Mouse (Mus musculus): Measurements from ENCODE around the gene Myo9a. TPM values are rescaled to one million over a fixed set of nuclear protein-coding genes. Genes with fewer than 3 reads are reported as not detected.

Gene Myo9a
- total RNA-seq, 2 experiments from 2014 or later: 19.3 to 21.0 TPM

Other genes starting within 250 kb of the Myo9a start
- gene Hexa, start 211.4 kb upstream of the Myo9a start, total RNA-seq (2021): 10 to 100 TPM; 33.1 to 38.1 TPM
- under 1 TPM; 0.22 to 0.31 TPM for gene Tmem202, start 211.0 kb upstream of the Myo9a start, total RNA-seq (2021)
- not detected for gene Celf6, start 173.0 kb upstream of the Myo9a start, total RNA-seq (2021)
- 10 to 100 TPM; 15.6 to 19.3 TPM for gene Parp6, start 133.6 kb upstream of the Myo9a start, total RNA-seq (2021)
- gene Pkm, start 94.5 kb upstream of the Myo9a start, total RNA-seq (2021): 1,000 to 10,000 TPM; 1,252 to 1,287 TPM
- gene Gramd2, start 70.8 kb upstream of the Myo9a start, total RNA-seq (2021): under 1 TPM in 1 of 2 experiments, not detected in 1; 0.26 TPM
- 1 to 10 TPM; 4.4 to 8.3 TPM for gene Senp8, start 186 bp upstream of the Myo9a start, total RNA-seq (2021)
- not detected for gene Nr2e3, start 209.8 kb downstream of the Myo9a start, total RNA-seq (2021)

Data from heart, postnatal 10 days (tissue).